Mouse (Mus musculus): ENCODE results near the gene Ndufs1. TPM values are rescaled to one million over a fixed set of nuclear protein-coding genes. Genes with fewer than 3 reads are reported as not detected.
A peak's percentile ranks its signal among the peaks of the same experiment; 100 is the strongest.
"Not testable (repeated sequence)": the region's sequence is repeated elsewhere in the genome, so short reads cannot be mapped to it uniquely, and the experiment has no call there.

Gene Ndufs1
- polyA plus RNA-seq (2017; shearing (Covaris generic)) = 100 to 1,000 TPM; 101 to 116 (median 108) TPM

DNA sequence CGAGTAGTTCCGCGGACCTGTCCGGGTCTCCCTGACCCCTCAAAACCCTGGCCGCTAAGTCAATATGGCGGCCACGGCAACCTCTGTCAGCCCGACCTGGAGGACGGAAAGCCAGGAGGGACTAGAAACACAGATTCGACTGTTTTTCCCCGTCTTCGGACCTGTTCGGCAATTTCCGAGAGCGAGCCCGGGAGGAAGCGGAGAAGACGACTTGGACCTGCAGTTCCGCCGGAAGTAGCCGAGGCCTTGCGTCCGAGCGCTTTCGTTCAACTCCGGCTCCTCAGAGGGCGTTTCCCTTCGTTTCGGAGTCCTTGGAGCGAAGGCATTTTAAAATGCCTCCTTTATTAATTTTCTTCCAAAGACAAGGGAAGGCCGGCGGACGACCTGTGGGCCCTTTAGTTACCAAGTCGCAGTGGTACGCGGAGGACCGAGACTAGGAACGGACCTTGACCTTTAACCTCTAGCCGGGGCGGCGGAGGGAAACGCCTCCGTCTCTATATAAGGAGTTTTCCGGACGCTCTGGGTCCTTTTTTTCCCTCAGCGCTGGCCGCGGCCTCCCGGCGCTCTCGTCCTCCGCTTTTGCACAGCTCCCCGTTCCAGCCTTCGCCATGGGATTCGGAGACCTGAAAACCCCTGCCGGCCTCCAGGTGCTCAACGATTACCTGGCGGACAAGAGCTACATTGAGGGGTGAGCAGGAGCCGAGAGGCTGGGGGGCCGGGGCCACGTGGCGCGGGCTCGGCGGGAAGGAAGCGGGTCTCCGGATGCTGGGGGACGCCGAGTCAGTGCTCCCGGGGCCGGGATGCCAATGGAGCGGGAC lies at the start of gene Ndufs1, which contains the start of gene Eef1b2:
Gene Ndufs1, minus strand, starts transcription at position 230 of the 818 bp plus-strand sequence.
Gene Eef1b2, plus strand, starts transcription at position 222 of the 818 bp plus-strand sequence.
- ATAC-seq = peak; percentile 83

DNA sequence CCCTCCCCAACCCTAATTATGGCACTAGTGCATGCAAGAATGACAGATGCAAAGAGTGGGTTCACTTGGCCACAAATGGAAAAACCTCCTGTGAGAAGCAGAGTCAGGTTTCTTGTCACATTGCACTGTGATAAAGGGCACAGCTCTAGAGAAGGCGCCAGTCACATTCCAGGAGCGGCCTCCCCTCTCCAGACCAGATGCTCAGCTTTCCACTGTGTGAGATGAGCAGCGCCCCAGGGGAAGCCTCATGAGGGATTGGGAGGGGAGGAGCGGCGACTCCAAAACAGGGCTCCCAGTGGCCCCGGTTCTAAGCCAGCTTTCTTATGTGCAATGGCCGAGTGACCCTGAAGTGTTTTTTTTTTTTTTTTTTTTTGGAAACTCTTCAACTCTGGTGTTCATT lies 49.3 kb upstream of the Ndufs1 start:
- ATAC-seq = no peak

DNA sequence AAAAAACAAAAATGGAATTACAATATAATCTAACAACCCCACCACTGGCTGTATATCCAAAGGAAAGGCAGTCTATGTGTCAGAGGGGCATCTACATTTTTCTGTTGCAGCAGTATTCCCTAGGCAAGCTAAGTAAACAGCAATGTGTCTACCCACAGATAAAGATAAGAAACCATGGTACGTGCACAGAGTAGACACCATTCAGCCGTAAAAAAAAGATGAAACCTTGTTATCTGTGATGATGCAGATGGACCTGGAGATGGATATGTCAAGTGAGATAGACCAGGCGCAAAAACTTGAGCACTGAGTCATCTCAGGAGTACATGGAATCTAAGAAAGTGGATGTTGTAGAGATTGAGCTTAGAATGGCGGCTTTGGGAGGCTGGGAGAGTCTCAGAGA lies 48.4 kb upstream of the Ndufs1 start:
- no peak for ATAC-seq

DNA sequence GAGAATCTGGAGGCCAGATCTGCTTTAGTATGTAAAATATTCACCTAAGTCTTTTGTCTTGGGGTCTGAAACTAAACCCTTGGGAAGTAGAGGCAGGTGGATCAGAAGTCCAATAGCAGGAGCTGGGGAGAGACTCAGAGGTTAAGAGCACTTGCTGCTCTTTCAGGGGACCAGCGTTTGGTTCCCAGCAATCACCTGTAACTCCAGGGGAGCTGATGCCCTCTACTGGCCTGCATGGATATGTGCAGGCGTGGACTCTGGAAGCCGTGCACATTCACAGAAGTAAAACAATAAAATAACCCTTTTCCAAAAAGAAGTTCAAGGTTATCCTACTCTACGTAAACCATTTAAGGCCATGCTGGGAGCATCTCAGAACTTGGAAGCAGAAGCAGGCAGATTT lies 42.6 kb upstream of the Ndufs1 start:
- ATAC-seq = no peak

DNA sequence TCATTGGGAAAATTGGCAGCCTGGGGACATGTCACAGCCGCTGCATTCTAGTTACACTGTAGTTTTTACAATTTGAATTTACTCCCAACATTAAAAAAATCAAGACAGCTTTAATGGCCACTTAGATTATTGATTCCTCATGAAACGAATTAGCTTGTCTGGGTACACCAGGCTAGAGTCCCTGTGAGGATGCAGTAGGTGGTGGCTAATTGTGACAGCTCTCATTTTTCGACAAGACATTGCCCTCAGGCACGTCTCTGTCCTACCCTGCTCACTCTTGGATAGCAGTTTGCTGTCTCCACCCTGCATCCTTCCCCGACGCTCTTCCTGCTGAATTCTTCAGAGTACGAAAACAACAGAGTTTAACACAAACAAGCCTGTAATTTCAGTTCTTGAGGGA lies 38.0 kb upstream of the Ndufs1 start:
- ATAC-seq = no peak

DNA sequence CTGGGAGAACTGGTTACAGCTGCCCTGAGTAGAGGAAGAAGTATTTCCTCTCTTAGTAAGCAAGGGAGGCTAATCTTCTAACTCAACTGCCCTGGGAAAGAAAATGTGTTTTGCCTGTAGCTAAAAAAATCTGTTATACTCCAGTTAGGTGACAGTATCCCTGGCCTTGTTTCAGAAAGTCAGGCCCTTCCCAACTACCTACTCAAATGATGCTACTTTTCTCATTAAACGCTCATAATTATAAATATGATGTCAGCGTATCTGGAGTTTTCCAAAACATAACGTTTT lies 37.6 kb upstream of the Ndufs1 start, which contains the start of gene Gpr1:
Gene Gpr1, minus strand, starts transcription at position 273 of the 288 bp plus-strand sequence.
- ATAC-seq = no peak

DNA sequence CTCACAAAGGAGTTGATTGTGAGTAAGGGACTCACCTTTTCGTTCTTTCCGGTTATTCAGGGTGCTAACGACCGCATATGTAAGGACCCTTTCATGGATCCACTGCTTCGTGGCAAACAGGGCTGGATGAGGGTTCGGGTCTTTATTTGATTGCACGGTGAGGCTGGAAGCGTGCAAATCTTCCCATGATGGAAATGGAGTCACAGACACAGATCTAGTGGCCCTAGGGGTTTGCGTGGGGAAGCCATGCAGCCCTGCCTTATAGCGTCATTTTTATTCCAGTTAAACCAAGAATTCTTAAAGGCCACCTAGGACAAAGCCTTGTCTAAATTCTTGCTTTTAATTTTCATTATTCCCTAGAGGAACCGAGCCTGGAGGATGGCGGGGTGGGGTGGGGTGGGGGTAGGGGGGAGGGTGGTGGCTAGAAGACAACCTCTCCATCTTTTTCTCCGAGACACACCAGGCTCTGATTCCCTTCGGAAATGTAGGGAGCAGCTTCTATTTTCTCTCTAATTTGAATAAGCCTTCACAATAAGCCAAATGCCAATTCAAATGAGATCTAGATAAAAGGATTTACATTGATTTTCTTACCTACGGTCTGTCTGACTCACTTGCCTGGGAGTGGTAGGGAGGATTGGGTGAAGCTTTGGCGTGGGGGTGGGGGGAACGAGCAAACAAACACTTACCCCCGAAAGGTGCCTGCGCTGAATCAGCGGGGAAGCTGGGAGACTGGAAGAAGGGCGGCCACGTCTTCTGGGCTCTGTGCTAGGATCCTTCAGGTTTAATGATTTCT lies 37.0 kb upstream of the Ndufs1 start:
- ATAC-seq = no peak

DNA sequence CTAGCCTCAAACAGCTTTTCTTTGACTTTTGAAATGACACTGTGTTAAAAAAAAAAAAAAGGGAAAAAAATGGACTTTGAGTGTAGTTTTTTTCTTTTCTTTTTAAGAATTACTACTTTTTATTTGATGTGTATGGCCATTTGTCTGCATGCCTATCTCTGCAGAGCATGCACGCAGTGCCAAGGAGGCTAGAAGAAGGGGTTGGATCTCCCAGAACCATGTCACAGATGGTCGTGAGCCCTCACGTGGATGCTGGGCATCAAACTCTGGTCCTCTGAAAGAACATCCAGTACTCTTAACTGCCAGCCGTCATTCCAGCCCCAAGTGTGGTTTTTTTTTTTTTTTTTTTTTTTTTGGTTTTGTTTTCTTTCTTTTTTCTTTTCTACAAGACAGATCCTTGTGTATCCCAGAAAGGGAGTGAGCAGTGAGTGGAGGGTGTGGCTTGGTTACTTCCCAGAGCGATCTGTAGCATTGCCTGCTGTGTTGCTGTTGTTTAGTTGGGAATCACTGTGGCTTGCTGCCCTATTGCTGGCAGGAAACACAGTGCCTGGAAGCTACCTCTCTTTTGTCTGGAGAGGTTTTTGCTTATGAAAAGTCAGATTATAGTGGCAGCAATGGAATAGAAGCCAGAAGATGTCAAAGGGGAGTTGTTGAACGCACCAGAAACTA lies 33.4 kb upstream of the Ndufs1 start:
- ATAC-seq = no peak

DNA sequence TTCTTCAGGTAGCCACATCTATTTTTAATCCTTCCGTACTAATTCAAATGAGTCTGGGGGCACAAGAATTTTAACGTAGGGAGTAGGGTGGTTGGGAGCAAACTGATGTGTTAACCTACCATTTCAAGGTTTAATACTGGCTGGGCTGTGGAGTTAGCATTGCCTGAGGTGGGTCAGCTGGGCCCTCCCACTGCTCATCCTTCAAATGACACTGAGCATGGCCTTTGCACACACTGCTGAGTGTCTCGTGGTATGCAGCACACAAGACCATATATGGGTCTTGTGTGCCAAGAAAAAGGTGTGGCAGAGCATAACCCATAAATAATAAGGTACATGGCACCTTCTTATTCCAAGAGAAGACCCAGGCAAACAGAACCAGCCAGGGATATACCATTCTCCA lies 31.0 kb upstream of the Ndufs1 start:
- ATAC-seq = no peak

DNA sequence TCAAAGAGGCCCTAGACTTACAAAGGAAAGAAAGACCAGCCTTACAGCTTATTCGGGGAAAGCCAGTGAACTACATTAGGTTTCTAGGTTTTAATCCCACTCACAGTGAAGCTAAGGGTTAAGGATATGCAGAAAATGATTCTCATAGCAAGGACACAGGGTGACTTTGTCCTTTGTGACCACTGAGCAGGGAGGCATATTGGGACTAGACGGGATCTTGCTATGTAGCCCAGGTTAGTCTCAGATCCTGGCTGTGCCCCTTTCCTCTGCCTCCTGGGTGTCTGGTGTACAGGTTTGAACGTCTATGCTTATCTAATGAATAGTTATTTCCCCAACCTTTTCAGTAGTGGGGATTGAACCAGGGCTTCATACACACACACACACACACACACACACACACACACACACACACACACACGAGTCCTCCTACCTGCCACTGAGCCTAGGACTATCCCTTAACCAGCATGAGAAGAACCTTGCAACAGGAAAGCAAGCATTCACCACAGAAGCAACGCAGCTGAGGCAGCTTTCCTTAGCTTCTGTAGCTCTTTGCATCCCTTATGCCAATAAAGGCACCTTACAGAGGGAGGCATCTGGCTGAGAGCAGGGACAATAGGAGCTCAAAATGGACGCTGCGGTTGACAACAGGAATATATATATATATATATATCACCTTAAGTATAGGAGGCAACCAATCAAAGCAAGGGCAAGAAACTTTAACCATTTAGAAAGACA lies 28.2 kb upstream of the Ndufs1 start:
- no peak for ATAC-seq

DNA sequence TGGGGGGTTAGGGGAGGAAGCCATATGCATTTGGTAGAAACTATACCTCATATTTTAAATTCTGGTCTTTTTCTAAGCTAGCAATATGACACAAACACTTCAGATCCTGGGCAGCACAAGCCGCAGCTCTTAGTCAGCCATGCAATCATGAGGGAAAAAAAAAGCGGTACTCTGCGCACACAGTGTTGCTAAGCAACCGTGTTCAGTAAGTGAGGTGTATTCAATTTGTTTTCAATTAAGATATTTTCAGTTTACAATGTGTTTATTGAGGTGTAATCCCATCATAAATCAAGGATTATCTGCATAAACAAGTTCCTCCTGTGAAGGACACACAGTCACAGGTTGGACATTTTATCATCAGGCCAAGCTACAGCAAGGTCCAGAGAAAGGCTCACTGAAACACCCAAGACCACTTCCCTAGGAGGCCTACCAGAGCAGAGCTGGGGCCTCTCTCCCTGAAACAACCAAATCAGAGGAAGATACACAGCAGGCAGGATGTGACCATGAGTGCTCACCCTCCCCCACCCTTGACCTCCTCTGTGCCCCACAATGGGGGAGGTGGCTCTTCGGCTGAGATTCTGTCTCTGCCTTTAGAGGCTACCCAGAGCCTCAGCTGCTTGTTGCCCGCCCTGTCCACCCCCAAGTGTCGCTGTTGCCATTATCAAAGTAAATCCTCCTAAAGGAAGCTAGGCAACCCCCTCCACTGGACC lies 27.5 kb upstream of the Ndufs1 start:
- no peak for ATAC-seq

DNA sequence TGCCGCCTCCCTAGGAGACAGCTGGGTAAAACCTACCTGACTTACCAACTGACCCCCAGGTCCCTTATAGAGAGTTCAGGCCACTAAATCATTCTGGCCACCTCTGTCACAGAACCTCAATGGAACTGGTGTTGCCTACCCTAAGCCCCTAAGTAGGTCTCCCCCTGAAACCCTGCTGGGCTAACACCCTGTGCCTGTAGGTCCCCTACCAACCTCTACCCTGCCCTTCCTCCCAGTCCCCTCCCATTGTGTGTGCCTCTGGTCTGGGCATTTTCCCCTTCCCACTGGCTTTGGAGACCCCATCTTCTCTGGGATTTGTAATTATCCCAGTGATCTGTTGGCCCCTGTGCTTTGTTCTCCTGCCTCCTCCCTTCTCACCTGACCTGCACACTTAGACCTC lies 26.8 kb upstream of the Ndufs1 start:
- no peak for ATAC-seq

DNA sequence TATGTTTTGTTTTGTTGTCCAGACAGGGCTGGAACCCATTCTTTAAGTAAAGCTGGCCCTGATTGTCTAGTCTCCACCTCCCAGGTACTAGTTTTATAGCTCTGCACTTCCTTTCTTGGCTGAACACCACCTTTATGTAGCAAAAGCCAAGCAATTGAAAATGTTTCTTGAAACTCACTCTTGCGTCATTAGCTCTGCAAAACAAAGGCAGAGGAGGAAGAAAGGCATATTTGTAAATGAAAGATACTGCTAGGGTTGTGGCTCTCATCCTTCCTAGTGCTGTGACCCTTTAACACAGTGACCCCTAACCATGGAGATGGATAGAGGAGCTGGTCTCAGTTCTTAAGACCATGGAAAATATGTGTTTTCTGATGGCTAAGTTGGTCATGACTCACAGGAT lies 25.0 kb upstream of the Ndufs1 start:
- ATAC-seq = no peak

DNA sequence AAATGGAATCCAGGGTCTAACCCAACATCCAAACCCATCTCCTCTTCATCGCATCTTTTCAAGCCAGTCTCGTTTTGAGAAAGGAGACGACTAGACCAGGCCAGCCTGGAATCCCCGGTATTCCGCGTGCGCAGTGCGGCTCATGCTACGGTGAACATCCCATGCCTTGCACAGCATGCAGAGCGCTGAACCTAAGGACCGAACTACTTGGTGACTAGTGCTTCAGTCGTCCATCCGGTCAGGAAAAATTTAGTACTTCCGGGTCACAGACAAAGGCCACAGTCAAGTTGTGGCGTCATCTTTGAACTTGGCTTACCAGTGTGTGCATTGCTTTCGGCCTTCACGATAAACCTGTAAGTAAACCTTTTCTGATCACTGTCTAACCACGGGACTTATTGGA lies 23.7 kb upstream of the Ndufs1 start:
- ATAC-seq = no peak

DNA sequence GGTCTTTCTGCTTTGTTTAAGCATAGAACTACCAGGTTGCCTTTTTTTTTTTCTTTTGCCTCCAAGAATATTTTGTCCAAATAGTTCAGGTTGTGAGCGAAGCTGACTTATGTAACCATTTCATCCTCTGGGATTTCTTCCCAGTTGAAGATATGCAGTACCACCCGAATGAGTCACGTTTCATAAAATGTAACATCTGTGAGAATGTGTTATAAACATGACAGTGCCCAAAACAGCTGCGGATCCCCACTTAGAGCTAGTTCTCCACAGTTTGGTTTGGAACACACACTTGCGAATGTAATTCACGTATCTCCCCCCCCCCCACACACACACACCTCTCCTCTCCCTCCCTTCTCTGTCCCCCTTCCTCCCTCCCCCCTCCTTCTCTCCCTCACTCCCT lies 22.8 kb upstream of the Ndufs1 start:
- no peak for ATAC-seq

DNA sequence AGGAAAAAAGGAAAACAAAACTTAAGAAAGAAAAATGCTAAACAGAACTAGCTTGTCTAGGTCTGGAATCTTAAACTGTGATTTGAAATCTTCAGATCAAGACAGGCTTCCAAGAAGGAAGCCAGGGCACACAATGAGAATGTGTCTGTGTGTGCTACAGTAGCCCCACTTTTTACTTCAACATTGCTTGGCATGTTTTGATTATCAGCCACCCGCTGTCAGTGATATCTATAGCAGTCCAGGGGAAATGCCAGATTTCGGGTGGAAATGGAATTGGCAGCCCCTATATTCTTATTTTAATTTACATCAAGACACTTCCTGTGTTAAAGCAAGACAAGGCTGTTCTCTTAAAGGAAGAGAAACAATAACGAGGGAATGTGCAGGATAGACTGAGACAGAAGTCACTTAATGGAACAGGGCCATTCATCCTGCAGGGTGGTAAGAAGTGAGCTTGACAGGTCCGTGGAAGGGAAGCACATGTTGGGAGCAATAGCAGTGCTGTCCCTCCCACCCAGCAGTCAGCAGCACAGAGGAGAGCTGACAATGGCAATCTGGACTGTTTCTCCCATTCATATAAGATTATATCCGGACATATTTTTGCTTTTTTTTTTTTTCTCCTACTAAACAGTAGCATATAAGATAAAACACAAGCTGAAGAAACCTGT lies 19.3 kb upstream of the Ndufs1 start:
- no peak for ATAC-seq

DNA sequence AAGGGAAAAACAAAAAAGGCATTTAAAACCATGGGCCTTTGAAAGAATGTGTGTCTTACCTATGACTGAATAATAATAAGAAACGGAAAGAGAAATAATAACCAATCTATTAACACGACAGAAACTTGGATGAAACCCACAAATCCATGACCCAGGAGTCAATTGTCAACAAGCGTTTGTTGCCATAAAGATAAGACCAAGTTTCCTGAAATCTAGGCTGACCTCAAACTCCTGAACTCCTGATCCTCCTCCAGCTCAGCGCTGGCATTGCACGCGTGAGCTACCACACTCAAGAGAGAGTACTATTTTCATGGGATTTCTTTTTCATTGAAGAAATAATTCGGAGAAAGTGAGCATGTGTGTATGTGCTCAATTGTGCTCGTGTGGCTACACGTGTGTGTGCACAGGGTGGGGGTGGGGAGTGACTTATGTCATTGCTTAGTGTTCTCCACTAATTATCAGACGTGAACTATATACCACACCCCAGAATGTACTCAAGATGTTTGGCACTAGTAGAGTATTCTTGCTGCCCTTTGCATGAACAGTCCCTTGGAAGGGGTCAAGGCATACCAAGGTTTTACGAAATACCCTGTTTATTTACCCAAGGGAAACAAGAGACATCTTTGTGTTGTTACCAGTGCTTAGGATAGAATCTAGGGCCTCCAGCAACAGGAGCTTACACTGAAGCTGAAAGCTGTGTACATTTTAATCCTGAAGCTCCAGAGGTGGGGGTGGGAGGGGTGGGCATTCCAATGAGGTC lies 15.9 kb upstream of the Ndufs1 start:
- no peak for ATAC-seq

DNA sequence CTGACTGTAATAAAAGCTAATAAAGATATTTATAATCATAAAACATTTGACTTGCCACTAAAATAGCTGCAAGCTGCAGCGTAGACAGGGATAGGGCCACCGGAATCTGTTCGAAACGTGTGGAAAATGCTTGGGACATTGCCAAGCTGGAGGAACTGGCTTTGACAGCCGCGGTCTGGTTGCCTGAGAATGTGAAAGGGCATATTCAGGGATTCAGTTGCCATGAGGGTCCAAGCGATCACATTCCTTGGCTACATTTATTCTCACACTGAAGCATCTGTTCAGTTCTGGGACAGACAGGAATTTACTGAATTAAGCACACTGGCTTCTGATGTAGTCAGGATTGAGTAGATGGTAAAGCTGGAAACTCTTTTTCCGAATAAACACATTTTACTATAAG lies 14.2 kb upstream of the Ndufs1 start:
- no peak for ATAC-seq

DNA sequence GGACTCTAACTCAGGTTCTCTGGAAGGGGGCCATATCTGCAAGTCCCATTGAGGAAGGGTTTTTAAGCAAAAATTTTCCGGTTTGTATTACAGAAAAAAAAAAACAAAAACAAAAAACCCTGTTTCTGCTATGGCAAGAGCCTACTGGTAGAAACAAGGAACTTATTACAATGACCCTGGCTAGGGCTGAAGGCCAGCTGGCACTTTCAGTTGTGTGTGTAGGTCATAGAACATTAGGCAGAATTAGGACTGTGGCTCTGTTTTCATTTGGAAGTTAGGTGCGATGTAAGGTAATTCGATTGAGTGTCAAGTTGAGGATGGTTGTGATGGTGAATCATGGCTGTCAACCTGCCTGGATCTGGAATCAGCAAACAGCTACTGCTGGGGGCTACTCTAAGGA lies 11.9 kb upstream of the Ndufs1 start:
- ATAC-seq = no peak

DNA sequence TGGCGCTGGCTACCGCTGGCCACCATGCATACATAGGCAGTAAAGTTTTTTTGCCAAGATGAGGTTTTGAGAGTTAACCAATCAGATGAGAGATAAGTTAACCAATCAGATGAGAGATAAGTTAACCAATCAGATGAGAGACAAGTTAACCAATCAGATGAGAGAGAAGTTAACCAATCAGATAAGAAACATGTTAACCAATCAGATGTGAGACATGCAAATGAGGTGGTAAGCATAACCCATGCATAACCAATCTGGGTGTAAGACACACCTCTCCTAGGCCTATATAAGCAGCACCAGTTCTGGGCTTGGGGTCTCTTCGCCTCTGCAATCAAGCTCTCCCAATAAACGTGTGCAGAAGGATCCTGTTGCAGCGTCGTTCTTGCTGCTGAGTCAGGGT lies 8.8 kb upstream of the Ndufs1 start:
- ATAC-seq = not testable (repeated sequence)
